Mouse (Mus musculus): ENCODE data around the gene Mob3b. TPM values are rescaled to one million over a fixed set of nuclear protein-coding genes. Genes with fewer than 3 reads are reported as not detected.

Mob3b gene
- polyA plus RNA-seq, 1 experiment from 2014 or later = 16.1 TPM

- H3K9me3 ChIP-seq = no peaks in the 10 kb centered on the region
- 0 out of 2 replicates have a peak, but pooled peaks cover 4% of the 10 kb centered on the region for H3K4me1 ChIP-seq
- H3K27ac ChIP-seq = no peak overlapping the region
- H3K9ac ChIP-seq = no peak overlapping the region
- H3K4me3 ChIP-seq = no peak overlapping the region
- peak; percentile 64; the same call in 1 of the 2 replicates for ATAC-seq (ENCODE audit: borderline replicate concordance, extremely low read depth, low FRiP score, low TSS enrichment)
- no peaks in the 10 kb centered on the region for H3K27me3 ChIP-seq
- 40% methylated on average over 13 of the region's 13 CpGs for WGBS
- no peaks in the 10 kb centered on the region for H3K36me3 ChIP-seq
- no peak overlapping the region for H3K4me2 ChIP-seq
Measured at GRCm38 (mm10) chr4:35169571-35170125, 12.4 kb upstream of the Mob3b start.

DNA sequence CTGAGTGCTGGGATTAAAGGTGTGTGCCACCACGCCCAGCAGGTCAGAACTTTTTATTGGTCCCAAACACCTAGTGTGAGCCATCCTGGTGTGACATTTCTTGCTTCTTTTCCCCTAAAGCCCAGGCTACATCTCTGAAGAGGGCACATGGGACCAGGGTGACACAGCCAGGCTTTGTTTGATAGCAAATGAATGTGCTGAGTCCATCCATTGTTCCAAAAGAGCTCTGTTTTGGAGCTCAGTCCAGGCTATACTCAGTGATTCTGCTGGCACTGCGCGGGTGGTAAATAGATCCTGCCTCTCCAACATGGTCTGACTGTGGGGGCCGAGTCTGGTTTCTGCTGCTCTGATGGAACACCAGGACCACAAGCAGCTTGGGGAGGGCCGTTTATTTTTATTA lies 10.6 kb upstream of the Mob3b start:
- H3K27ac ChIP-seq = no peak overlapping the region
- no peak overlapping the region for H3K4me2 ChIP-seq
- H3K9ac ChIP-seq = no peak overlapping the region
- no peak overlapping the region for H3K4me3 ChIP-seq
- H3K4me1 ChIP-seq = 0 out of 2 replicates have a peak, but pooled peaks cover 4% of the 10 kb centered on the region
- 71% methylated on average over 5 of the region's 5 CpGs for WGBS
- H3K36me3 ChIP-seq = no peaks in the 10 kb centered on the region
- no peaks in the 10 kb centered on the region for H3K27me3 ChIP-seq
- ATAC-seq (ENCODE audit: borderline replicate concordance, extremely low read depth, low FRiP score, low TSS enrichment) = no peak
- H3K9me3 ChIP-seq = no peaks in the 10 kb centered on the region

GRCm38 (mm10) chr4:35165947-35166346 lies 8.7 kb upstream of the Mob3b start:
- ATAC-seq (ENCODE audit: borderline replicate concordance, extremely low read depth, low FRiP score, low TSS enrichment) = no peak
- Histone ChIP-seq H3K4me1 (0 out of 2 replicates have a peak, but pooled peaks cover 4% of the 10 kb centered on the region), H3K27me3 (no peaks in the 10 kb centered on the region), H3K27ac (no peak overlapping the region), H3K9me3 (no peaks in the 10 kb centered on the region), H3K9ac (no peak overlapping the region), H3K4me2 (no peak overlapping the region), H3K36me3 (no peaks in the 10 kb centered on the region), H3K4me3 (no peak overlapping the region)
- 64% methylated on average over 3 of the region's 3 CpGs for WGBS

GRCm38 (mm10) chr4:35165275-35165674 lies 8.0 kb upstream of the Mob3b start:
- no peaks in the 10 kb centered on the region for H3K9me3 ChIP-seq
- H3K36me3 ChIP-seq = no peaks in the 10 kb centered on the region
- H3K4me2 ChIP-seq = no peak overlapping the region
- H3K9ac ChIP-seq = no peak overlapping the region
- no peak overlapping the region for H3K27ac ChIP-seq
- no peaks in the 10 kb centered on the region for H3K27me3 ChIP-seq
- no peak overlapping the region for H3K4me3 ChIP-seq
- no peak; the same call in 1 of the 2 replicates for ATAC-seq (ENCODE audit: borderline replicate concordance, extremely low read depth, low FRiP score, low TSS enrichment)
- WGBS = 65% methylated on average over 2 of the region's 2 CpGs
- H3K4me1 ChIP-seq = 0 out of 2 replicates have a peak, but pooled peaks cover 4% of the 10 kb centered on the region

DNA sequence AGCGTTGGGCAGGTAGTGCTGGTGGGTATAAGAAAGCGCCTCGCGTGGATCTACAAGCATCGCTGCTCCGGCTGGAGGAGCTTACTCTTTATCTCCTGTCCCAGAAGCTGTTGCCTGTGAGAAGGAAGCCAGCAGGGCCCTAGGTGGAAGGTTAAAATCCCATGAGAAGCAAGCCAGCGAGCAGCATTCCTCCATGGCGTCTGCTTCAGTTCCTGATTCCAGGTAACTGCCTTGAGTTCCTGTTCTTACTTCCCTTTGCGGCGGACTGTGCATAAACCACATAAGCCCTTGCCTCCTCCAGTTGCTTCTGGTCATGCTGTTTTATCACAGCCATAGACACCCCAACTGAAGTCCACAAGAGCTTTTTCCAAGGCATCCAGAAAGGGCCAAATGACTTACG lies 531 bp upstream of the Mob3b start:
- Histone ChIP-seq H3K4me3 (no peak overlapping the region), H3K36me3 (no peaks in the 10 kb centered on the region), H3K27me3 (no peaks in the 10 kb centered on the region; the same call in 1 of the 2 replicates), H3K9me3 (no peaks in the 10 kb centered on the region), H3K4me1 (peaks cover 11% of the 10 kb centered on the region), H3K9ac (no peak overlapping the region), H3K27ac (no peak overlapping the region), H3K4me2 (peak overlapping the region; percentile 89; the same call in 1 of the 2 replicates)
- ATAC-seq (ENCODE audit: borderline replicate concordance, extremely low read depth, low FRiP score, low TSS enrichment) = no peak
- 58% methylated on average over 11 of the region's 11 CpGs for WGBS

GRCm38 (mm10) chr4:35156149-35156611 lies 1.1 kb downstream of the Mob3b start:
- peak; percentile 77 for ATAC-seq (ENCODE audit: borderline replicate concordance, extremely low read depth, low FRiP score, low TSS enrichment)
- peak overlapping the region; percentile 72 for H3K9ac ChIP-seq
- no peaks in the 10 kb centered on the region for H3K36me3 ChIP-seq
- WGBS = 0% methylated on average over 26 of the region's 26 CpGs
- peak overlapping the region; percentile 89 for H3K4me2 ChIP-seq
- H3K4me3 ChIP-seq = peak overlapping the region; percentile 67
- peaks cover 11% of the 10 kb centered on the region for H3K4me1 ChIP-seq
- H3K27ac ChIP-seq = peak overlapping the region; percentile 62
- no peaks in the 10 kb centered on the region for H3K9me3 ChIP-seq
- H3K27me3 ChIP-seq = no peaks in the 10 kb centered on the region; the same call in 1 of the 2 replicates

DNA sequence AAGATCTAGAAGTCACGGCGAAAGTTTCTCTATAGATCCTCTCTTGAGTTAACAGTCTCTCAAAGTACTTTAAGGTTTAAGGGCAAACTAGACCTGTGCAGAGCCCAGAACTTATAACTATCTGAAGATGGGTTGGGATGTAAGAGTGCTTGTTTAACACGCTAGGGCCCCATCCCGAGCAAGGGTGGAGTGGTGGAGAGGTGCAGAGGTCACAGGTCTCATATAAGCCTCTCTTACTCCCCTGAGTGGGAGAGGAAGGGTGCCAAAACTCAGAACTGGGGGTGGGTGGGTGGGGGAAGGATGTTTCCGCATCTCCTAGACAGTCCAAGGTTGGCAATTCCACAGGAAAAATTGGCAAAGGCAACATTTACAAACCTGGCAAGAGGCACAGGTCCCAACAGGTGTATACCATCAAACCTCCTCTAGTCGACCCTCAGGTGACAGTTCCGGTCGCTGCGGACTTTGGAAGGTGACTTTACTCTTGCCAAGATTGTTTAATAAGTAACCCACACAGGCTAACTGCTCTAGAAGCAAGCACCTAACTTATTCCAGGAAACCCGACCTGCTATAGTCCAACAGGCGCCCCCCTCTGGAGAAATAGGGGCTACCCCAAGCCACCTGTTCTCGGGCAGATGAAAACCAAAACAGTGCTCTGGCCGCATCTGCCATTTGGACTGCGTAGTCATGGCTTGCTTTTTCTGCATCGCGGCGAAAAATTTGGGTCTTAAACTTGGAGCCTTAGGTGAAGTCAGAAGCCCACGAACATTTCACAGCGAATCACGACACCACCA lies 2.0 kb downstream of the Mob3b start:
- H3K4me2 ChIP-seq = peak overlapping the region; percentile 89
- peak overlapping the region; percentile 62; the same call in 1 of the 2 replicates for H3K27ac ChIP-seq
- 15% methylated on average over 20 of the region's 20 CpGs for WGBS
- peak overlapping the region; percentile 72 for H3K9ac ChIP-seq
- H3K27me3 ChIP-seq = no peaks in the 10 kb centered on the region; the same call in 1 of the 2 replicates
- ATAC-seq (ENCODE audit: borderline replicate concordance, extremely low read depth, low FRiP score, low TSS enrichment) = peak; percentile 31; the same call in 1 of the 2 replicates
- peak overlapping the region; percentile 67 for H3K4me3 ChIP-seq
- H3K9me3 ChIP-seq = no peaks in the 10 kb centered on the region
- H3K4me1 ChIP-seq = peaks cover 11% of the 10 kb centered on the region
- no peaks in the 10 kb centered on the region for H3K36me3 ChIP-seq

DNA sequence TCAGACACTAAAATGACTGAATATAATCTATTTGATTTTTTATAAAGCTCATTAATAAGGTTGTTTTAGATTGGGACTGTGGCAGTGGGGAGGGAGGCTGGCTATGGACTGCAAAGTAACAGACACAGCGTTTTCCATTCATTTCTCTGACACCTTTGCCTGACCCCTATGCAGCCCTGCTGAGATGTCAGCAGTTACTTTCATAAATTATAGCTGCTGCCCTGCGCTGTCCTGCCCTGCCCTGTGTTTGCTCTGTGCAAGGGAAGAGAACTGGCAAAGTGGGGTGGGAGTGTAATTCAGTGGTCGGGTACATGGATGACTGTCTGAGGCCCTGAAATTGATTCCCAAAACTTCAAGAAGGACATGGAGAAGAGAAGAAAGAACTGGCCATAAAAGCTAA lies 3.2 kb downstream of the Mob3b start:
- Histone ChIP-seq H3K4me3 (no peak overlapping the region), H3K27me3 (no peaks in the 10 kb centered on the region; the same call in 1 of the 2 replicates), H3K4me1 (peaks cover 11% of the 10 kb centered on the region), H3K9me3 (no peaks in the 10 kb centered on the region), H3K4me2 (no peak overlapping the region), H3K36me3 (no peaks in the 10 kb centered on the region), H3K9ac (no peak overlapping the region), H3K27ac (no peak overlapping the region)
- 23% methylated on average over 3 of the region's 3 CpGs for WGBS
- no peak for ATAC-seq (ENCODE audit: borderline replicate concordance, extremely low read depth, low FRiP score, low TSS enrichment)

GRCm38 (mm10) chr4:35151756-35152155 lies 5.5 kb downstream of the Mob3b start, which contains the start of gene Ifnk:
TSS of gene Ifnk (plus strand) at chr4:35152056.
- Histone ChIP-seq H3K36me3 (no peaks in the 10 kb centered on the region), H3K4me1 (peaks cover 11% of the 10 kb centered on the region), H3K27ac (no peak within 1 kb of the TSS), H3K4me2 (no peak within 1 kb of the TSS), H3K4me3 (no peak within 1 kb of the TSS), H3K9ac (no peak within 1 kb of the TSS), H3K27me3 (no peaks in the 10 kb centered on the region; the same call in 1 of the 2 replicates), H3K9me3 (no peaks in the 10 kb centered on the region)
- WGBS = 82% methylated on average over 4 of the region's 4 CpGs
- ATAC-seq (ENCODE audit: borderline replicate concordance, extremely low read depth, low FRiP score, low TSS enrichment) = no peak

- Histone ChIP-seq H3K4me2 (no peak overlapping the region), H3K27ac (no peak overlapping the region), H3K27me3 (no peaks in the 10 kb centered on the region; the same call in 1 of the 2 replicates), H3K4me1 (peaks cover 7% of the 10 kb centered on the region), H3K9ac (no peak overlapping the region), H3K9me3 (no peaks in the 10 kb centered on the region), H3K4me3 (no peak overlapping the region), H3K36me3 (no peaks in the 10 kb centered on the region)
- no peak for ATAC-seq (ENCODE audit: borderline replicate concordance, extremely low read depth, low FRiP score, low TSS enrichment)
- 79% methylated on average over 3 of the region's 3 CpGs for WGBS
Measured at GRCm38 (mm10) chr4:35150706-35151105, 6.6 kb downstream of the Mob3b start.

- Histone ChIP-seq H3K4me1 (no peaks in the 10 kb centered on the region), H3K27ac (no peak overlapping the region), H3K4me3 (no peak overlapping the region), H3K27me3 (no peaks in the 10 kb centered on the region; the same call in 1 of the 2 replicates), H3K4me2 (no peak overlapping the region), H3K9ac (no peak overlapping the region), H3K9me3 (no peaks in the 10 kb centered on the region), H3K36me3 (no peaks in the 10 kb centered on the region)
- ATAC-seq (ENCODE audit: borderline replicate concordance, extremely low read depth, low FRiP score, low TSS enrichment) = no peak
- WGBS = 92% methylated on average over 4 of the region's 4 CpGs
Measured at GRCm38 (mm10) chr4:35148326-35148725, 9.0 kb downstream of the Mob3b start.

DNA sequence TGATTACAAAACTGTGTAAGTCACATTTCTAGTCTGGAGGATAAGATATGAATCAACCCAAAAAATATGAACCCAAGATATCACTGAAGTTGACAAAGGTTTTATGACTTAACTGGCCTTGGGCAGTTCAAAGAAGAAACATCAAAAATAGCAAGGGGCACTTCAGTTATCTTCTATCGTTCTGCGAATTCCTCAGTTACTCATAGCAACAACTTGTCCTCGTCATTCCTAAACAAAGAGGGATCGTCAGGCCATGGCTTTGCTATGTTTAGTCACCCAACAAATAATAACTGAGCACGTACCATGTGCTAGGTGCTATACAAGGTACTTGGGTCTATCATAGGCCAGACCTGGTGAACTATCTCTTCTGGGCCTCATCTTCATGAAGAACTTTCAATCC lies 10.7 kb downstream of the Mob3b start:
- no peak for ATAC-seq (ENCODE audit: borderline replicate concordance, extremely low read depth, low FRiP score, low TSS enrichment)
- no peaks in the 10 kb centered on the region for H3K27me3 ChIP-seq
- 71% methylated on average over 5 of the region's 5 CpGs for WGBS
- H3K36me3 ChIP-seq = no peaks in the 10 kb centered on the region
- no peaks in the 10 kb centered on the region for H3K9me3 ChIP-seq
- no peak overlapping the region for H3K4me3 ChIP-seq
- no peak overlapping the region for H3K27ac ChIP-seq
- no peaks in the 10 kb centered on the region for H3K4me1 ChIP-seq
- no peak overlapping the region for H3K4me2 ChIP-seq
- no peak overlapping the region for H3K9ac ChIP-seq
